Mouse (Mus musculus) limb, embryonic 11.5 days (tissue): ENCODE data around the gene Actr8. TPM values are rescaled to one million over a fixed set of nuclear protein-coding genes. Genes with fewer than 3 reads are reported as not detected.
A peak's percentile ranks its signal among the peaks of the same experiment; 100 is the strongest.

Experiments
- ATAC-seq: fragments of 200-750 bp; cut with Nextera tagmentation; 2 replicates; pipeline ENCODE4 v1.8.0; 2017; ENCODE audit warnings: low read depth; ENCODE audit not compliant: insufficient number of reproducible peaks, low FRiP score, low TSS enrichment
- DNase-seq: peaks from one replicate; pipeline ENCODE4 v3.0.0-alpha.2; 2015; ENCODE audit warnings: low spot score
- H3K27ac ChIP-seq: fragments of 300-500 bp; sonication (generic); replicated peaks from 2 replicates; pipeline ENCODE4 v1.5.1; 2014; ENCODE audit warnings: low read depth, mild to moderate bottlenecking, low read length
- H3K27me3 ChIP-seq: fragments of 300-500 bp; sonication (generic); 2 replicates; pipeline ENCODE4 v1.6.1; 2014; ENCODE audit warnings: mild to moderate bottlenecking, low read length, mixed read lengths; ENCODE audit not compliant: control insufficient read depth, insufficient read depth
- H3K36me3 ChIP-seq: fragments of 300-500 bp; sonication (generic); 2 replicates; pipeline ENCODE4 v1.6.1; 2014; ENCODE audit warnings: mild to moderate bottlenecking, low read length, moderate library complexity, mixed read lengths; ENCODE audit not compliant: control insufficient read depth, insufficient read depth
- H3K4me1 ChIP-seq: fragments of 300-500 bp; sonication (generic); 2 replicates; pipeline ENCODE4 v1.6.1; 2014; ENCODE audit warnings: low read length, mixed read lengths; ENCODE audit not compliant: control insufficient read depth, insufficient read depth
- H3K4me2 ChIP-seq: fragments of 300-500 bp; sonication (generic); 2 replicates; pipeline ENCODE4 v1.6.1; 2014; ENCODE audit warnings: low read depth, mild to moderate bottlenecking, moderate library complexity; ENCODE audit not compliant: severe bottlenecking
- H3K4me3 ChIP-seq: fragments of 300-500 bp; sonication (generic); 2 replicates; pipeline ENCODE4 v1.5.1; 2014; ENCODE audit warnings: low read depth, low read length
- H3K9ac ChIP-seq: fragments of 300-500 bp; sonication (generic); 2 replicates; pipeline ENCODE4 v1.6.1; 2014; ENCODE audit warnings: mild to moderate bottlenecking, low read length
- H3K9me3 ChIP-seq: fragments of 300-500 bp; sonication (generic); 2 replicates; pipeline ENCODE4 v1.6.1; 2016; ENCODE audit warnings: low read length; ENCODE audit not compliant: control insufficient read depth
- WGBS: fragments of 180-500 bp; shearing (Covaris S2); extraction: QIAGEN DNeasy Blood & Tissue Kit; methylation state at CpG from one replicate; pipeline ENCODE4 v1.1.7; 2014; 5-methylcytosine and 5-hydroxymethylcytosine counted together
- polyA plus RNA-seq: library from polyadenylated mRNA; unstranded; fragments of >200 nt; fragmentation: Nextera tagmentation; extraction: Ambion mirVana; gene quantifications from 2 replicates; pipeline ENCODE4 v1.2.1, GENCODE M21; 2014

Actr8 gene
- polyA plus RNA-seq, 1 experiment from 2014 or later: 68.6 TPM

- Histone ChIP-seq H3K4me2 (no peak overlapping the region), H3K36me3 (no peaks in the 10 kb centered on the region), H3K9me3 (no peaks in the 10 kb centered on the region), H3K27ac (no peak overlapping the region), H3K4me3 (no peak overlapping the region), H3K4me1 (no peaks in the 10 kb centered on the region), H3K9ac (no peak overlapping the region), H3K27me3 (no peaks in the 10 kb centered on the region)
- ATAC-seq (no peak), DNase-seq (no peak)
- 86% methylated on average over 4 of the region's 4 CpGs for WGBS
Observed at GRCm38 (mm10) chr14:29950805-29951204, 27.3 kb upstream of the Actr8 start.

DNA sequence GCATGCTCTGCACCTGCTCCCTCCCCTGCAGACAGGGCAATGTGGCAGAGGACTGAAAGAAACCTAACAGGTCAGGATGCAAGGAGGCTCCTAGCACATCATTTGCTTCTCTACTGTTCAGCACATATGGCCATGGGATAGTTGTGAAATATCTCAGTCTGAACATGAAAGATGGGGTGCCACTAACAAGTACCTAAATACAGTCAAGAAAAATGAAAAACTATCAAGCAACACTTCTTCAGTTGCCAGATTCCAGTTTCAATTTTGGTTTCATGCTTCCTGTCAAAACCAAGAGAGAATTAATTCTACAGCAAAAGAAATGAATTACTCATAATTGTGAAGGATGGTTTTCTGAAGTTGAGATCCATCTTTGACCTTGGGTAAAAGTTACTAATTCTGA lies 20.7 kb upstream of the Actr8 start:
- no peaks in the 10 kb centered on the region for H3K27me3 ChIP-seq
- H3K9me3 ChIP-seq: no peaks in the 10 kb centered on the region
- no peak overlapping the region for H3K4me3 ChIP-seq
- H3K4me1 ChIP-seq: no peaks in the 10 kb centered on the region
- DNase-seq (no peak), ATAC-seq (no peak)
- no peaks in the 10 kb centered on the region for H3K36me3 ChIP-seq
- no peak overlapping the region for H3K27ac ChIP-seq
- no peak overlapping the region for H3K4me2 ChIP-seq
- no peak overlapping the region for H3K9ac ChIP-seq

GRCm38 (mm10) chr14:29967611-29968010 lies 10.5 kb upstream of the Actr8 start:
- H3K36me3 ChIP-seq: peaks cover 10% of the 10 kb centered on the region; the same call in 1 of the 2 replicates
- peak; percentile 24 for DNase-seq
- no peak for ATAC-seq
- H3K4me3 ChIP-seq: peak overlapping the region; percentile 89
- peak overlapping the region; percentile 52 for H3K4me2 ChIP-seq
- H3K9me3 ChIP-seq: no peaks in the 10 kb centered on the region
- H3K9ac ChIP-seq: peak overlapping the region; percentile 53
- no peaks in the 10 kb centered on the region for H3K27me3 ChIP-seq
- 64% methylated on average over 7 of the region's 7 CpGs for WGBS
- peaks cover 6% of the 10 kb centered on the region for H3K4me1 ChIP-seq
- H3K27ac ChIP-seq: no peak overlapping the region

- peak; percentile 100 for ATAC-seq
- H3K27me3 ChIP-seq: no peaks in the 10 kb centered on the region
- under 1% methylated on average over 49 of the region's 49 CpGs for WGBS
Observed at GRCm38 (mm10) chr14:29968075-29968821, 9.9 kb upstream of the Actr8 start, which contains the start of gene Selenok. TSS of gene Selenok (plus strand) at chr14:29968308.

GRCm38 (mm10) chr14:29971446-29971845 lies 6.7 kb upstream of the Actr8 start:
- 98% methylated on average over 7 of the region's 7 CpGs for WGBS

More at GRCm38 (mm10) chr14:29968075-29968821, 9.9 kb upstream of the Actr8 start, which contains the start of gene Selenok:
- Histone ChIP-seq H3K4me1 (peaks cover 6% of the 10 kb centered on the region), H3K9me3 (no peaks in the 10 kb centered on the region), H3K36me3 (peaks cover 12% of the 10 kb centered on the region; the same call in 1 of the 2 replicates), H3K4me3 (peak within 1 kb of the TSS; percentile 89), H3K4me2 (peak within 1 kb of the TSS; percentile 52), H3K27ac (no peak within 1 kb of the TSS), H3K9ac (peak within 1 kb of the TSS; percentile 77)
- DNase-seq: peak; percentile 93

DNA sequence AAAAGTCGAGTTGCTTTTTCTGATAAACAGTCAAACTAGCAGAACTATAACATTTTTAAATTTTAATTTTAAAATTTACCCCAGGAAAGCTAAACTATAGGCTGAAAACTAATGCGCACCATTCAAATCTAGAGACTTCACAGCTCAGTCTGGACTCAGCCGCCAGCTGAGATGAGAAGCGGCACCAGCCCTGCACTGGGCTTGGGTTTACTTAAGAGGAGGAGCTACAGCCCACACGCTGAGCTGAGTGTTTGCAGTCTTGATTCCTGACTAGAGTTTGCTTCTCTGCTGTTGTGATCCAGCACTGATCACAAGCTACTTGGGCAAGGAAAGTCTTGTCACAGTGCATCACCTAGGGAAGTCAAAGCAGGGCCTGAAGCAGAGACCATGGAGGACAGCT lies 6.1 kb upstream of the Actr8 start:
- Histone ChIP-seq H3K4me3 (no peak overlapping the region), H3K36me3 (peaks cover 15% of the 10 kb centered on the region), H3K27ac (no peak overlapping the region), H3K27me3 (no peaks in the 10 kb centered on the region), H3K9me3 (no peaks in the 10 kb centered on the region), H3K4me1 (peaks cover 6% of the 10 kb centered on the region), H3K9ac (no peak overlapping the region), H3K4me2 (no peak overlapping the region)
- DNase-seq: no peak
- 88% methylated on average over 5 of the region's 5 CpGs for WGBS
- no peak for ATAC-seq

More at GRCm38 (mm10) chr14:29971446-29971845, 6.7 kb upstream of the Actr8 start:
- Histone ChIP-seq H3K9me3 (no peaks in the 10 kb centered on the region), H3K4me3 (no peak overlapping the region), H3K4me2 (no peak overlapping the region), H3K36me3 (peaks cover 15% of the 10 kb centered on the region), H3K27me3 (no peaks in the 10 kb centered on the region), H3K9ac (no peak overlapping the region), H3K27ac (no peak overlapping the region), H3K4me1 (peaks cover 6% of the 10 kb centered on the region)
- ATAC-seq (no peak), DNase-seq (no peak)

GRCm38 (mm10) chr14:29976927-29977326 lies 1.2 kb upstream of the Actr8 start:
- no peaks in the 10 kb centered on the region for H3K27me3 ChIP-seq
- no peak for DNase-seq
- no peak overlapping the region for H3K4me3 ChIP-seq
- no peak overlapping the region for H3K4me2 ChIP-seq
- H3K4me1 ChIP-seq: peaks cover 7% of the 10 kb centered on the region; the same call in 1 of the 2 replicates
- no peak overlapping the region for H3K9ac ChIP-seq
- no peak for ATAC-seq
- 94% methylated on average over 6 of the region's 6 CpGs for WGBS
- no peaks in the 10 kb centered on the region for H3K9me3 ChIP-seq
- peaks cover 17% of the 10 kb centered on the region for H3K36me3 ChIP-seq
- no peak overlapping the region for H3K27ac ChIP-seq

GRCm38 (mm10) chr14:29980447-29981205 lies 2.5 kb downstream of the Actr8 start:
- Histone ChIP-seq H3K36me3 (peaks cover 22% of the 10 kb centered on the region), H3K27ac (no peak overlapping the region), H3K9me3 (no peaks in the 10 kb centered on the region), H3K27me3 (no peaks in the 10 kb centered on the region), H3K9ac (no peak overlapping the region), H3K4me2 (no peak overlapping the region), H3K4me1 (peaks cover 7% of the 10 kb centered on the region; the same call in 1 of the 2 replicates), H3K4me3 (no peak overlapping the region)
- DNase-seq (peak; percentile 31), ATAC-seq (no peak)
- 95% methylated on average over 10 of the region's 10 CpGs for WGBS
